Mouse (Mus musculus) stomach, postnatal 0 days (tissue): ENCODE measurements around the gene Nhp2.

Experiments
- CTCF ChIP-seq: IDR thresholded peaks from 2 replicates; pipeline ENCODE4 v1.5.1; 2016; ENCODE audit warnings: antibody characterized with exemption, low read depth, mild to moderate bottlenecking, moderate library complexity
- EP300 ChIP-seq: optimal IDR thresholded peaks from 2 replicates; pipeline ENCODE3; 2016; ENCODE audit warnings: antibody characterized with exemption

DNA sequence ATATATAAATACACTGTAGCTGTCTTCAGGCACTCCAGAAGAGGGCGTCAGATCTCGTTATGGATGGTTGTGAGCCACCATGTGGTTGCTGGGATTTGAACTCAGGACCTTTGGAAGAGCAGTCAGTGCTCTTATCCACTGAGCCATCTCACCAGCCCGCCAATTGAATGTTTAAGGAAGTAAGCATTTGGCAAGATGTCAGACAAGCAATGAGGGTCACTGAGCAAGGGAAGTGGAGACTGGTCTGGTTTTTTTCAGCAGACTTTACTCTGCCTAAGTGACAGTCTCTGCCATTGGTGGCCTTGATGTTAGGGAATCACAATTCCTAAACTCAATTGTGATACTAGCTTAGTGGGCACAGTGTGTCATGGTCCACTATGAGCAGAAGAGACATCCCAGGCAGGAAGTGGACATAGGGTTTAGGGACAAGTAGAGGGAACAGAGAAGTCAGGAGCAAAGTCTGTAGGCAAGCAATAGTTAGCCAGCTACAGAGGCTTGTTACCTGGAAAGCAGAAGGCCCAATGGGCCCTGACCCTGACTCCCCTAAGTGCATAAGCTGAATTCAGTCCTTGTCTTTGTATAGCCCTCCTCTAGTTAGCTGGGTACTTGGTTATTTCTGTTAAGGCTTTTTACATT is 24.7 kb upstream of the Nhp2 start:
- TF ChIP-seq CTCF (no peak), EP300 (no peak)
